Mouse (Mus musculus) kidney, adult 9 months (tissue): ENCODE results near the gene Iqub.

ENCODE experiments used
- DNase-seq: peaks from one replicate; pipeline ENCODE4 v3.0.0; 2022

Iqub gene

GRCm38 (mm10) chr6:24470135-24470534 lies 44.7 kb downstream of the Iqub start:
- DNase-seq, result no peak

- DNase-seq, result peak; percentile 77
Measured at GRCm38 (mm10) chr6:24456097-24456496, 58.8 kb downstream of the Iqub start.

GRCm38 (mm10) chr6:24451026-24451821 lies 63.6 kb downstream of the Iqub start:
- peak; percentile 4 for DNase-seq

DNA sequence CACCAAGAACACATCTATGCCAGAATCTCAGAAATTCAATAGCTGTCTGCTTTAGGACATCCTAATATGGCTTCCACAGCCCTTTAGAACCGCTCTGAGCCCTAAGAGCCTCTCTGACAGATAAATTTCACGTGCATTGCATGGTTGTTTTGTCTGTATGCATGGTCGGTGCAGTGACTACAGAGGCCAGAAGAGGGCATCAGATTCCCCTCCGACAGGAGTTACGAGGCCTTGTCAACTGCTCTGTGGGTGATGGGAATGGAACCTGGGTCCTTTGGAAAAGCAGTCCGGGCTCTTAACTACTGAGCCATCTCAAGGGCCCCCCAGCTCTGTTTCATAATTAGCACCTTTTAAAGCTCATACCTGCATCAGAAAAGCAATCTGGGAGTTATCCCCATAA lies 64.6 kb downstream of the Iqub start:
- DNase-seq, result no peak

DNA sequence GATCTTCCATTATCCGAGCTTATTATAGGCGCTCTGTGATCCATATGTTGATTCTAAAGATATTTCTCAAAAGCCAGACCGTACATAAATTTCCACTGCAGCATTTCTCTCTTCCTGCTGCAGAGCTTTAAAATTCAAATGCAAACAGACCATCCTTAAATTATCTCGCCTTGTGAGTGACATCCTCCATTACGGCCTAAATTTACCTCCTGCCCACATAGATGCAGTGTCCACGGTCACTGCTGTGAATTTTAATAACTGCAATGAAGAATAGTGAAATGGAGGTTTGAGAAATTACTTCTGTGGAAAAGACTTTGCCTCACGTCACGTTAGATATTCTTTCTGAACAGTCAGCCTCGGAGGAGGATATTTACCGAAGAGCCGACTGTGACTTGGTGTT lies 98.8 kb downstream of the Iqub start:
- DNase-seq, result no peak

- no peak for DNase-seq
Measured at GRCm38 (mm10) chr6:24415500-24415899, 99.4 kb downstream of the Iqub start.

- no peak for DNase-seq
Measured at GRCm38 (mm10) chr6:24408573-24409427, 106.1 kb downstream of the Iqub start.

DNA sequence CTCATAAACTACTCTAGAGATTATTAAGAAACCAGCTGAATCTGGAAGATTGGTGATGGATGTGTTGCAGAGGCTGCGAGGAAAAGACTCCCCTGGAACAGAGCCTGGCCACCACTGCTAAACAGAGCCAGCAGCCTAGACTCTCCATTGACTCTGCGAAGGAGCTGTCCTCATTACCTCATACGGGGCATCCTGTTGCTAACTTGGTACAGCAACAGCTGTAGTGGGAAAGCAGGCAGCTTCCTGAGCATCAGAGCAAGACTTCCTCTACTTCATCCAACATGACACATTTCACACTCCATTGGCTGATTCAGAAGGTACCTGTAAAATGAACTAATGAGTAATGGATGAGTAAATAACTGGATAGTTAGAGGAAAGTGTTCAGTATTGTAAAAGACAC lies 107.1 kb downstream of the Iqub start:
- no peak for DNase-seq

- no peak for DNase-seq
Measured at GRCm38 (mm10) chr6:24397237-24397647, 117.6 kb downstream of the Iqub start.
